Mouse (Mus musculus) c-Kit-positive CD71-negative TER-119-negative erythroid progenitor cells, embryonic 14.5 days (primary cell): ENCODE measurements around the gene Corin.

Experiments
- DNase-seq: peaks from one replicate; pipeline ENCODE4 v3.0.0-alpha.2; 2013; ENCODE audit warnings: low read depth

The Corin gene

DNA sequence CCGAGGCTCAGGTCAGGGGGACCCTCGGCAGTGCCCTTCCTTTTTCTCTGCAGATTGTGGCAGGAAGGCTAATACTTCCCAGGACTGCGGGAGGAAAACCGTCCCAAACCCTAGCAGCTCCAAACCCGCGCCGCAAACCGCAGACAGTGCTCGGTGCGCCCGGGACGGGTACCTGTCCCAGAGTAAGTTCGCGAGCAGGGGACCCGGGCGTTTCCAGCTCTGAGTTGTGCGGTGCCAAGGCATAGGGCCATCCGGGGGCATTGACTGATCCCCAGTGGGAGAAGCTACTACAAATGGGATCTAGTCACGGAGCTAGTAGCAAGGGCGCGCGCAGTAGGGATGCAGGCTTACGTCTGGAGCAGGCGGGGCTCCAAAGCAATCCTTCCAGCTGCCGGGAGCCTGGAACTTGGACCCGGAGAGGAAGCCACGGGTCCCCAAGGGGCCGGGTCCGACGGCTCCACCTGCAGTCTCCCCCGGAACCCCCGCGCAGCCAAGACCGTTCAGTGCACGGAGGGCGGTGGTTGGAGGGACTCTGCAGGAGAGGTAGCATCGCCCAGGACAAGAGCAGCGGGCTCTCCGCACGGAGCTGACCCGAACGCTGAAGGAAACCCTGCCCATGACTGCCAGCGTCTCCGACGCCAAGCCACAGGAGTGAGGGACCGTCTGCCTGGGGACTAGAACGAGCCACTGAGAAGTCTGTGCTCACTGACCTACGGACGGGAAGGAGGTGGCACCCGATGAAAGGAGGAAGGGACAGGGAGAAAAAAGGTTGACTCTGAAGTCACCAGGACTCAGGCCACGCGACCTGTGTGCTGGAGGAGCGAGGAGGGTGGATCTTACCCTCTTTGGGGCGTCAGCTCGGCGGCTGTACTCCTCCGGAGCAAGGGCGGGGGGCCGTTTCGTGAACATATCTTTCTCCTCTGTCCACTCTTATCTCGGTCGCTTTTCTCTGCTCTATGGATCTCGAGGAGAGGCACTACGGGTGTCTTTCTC is at the start of gene Corin:
TSS of gene Corin (minus strand) at position 943 of the 993 bp plus-strand sequence.
- DNase-seq: no peak

DNA sequence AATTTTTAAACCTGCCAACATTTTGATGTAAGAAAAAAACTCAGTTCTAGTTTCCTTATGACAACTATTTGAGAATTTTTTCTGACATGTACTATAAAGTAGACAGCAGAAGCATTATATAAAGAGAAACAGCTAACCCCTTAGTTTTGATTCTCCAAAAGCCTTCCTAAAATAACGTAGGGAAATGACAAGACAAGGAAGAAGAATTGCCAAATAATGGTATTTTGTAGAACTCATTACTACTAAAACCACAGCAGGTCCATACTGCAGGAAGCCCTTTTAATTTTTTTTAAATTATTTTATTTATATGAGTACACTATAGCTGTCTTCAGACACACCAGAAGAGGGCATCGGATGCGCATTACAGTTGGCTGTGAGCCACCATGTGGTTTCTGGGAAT is 46.9 kb upstream of the Corin start:
- DNase-seq: no peak

- no peak for DNase-seq
Observed at GRCm38 (mm10) chr5:72528896-72529295, 24.6 kb upstream of the Corin start.

DNA sequence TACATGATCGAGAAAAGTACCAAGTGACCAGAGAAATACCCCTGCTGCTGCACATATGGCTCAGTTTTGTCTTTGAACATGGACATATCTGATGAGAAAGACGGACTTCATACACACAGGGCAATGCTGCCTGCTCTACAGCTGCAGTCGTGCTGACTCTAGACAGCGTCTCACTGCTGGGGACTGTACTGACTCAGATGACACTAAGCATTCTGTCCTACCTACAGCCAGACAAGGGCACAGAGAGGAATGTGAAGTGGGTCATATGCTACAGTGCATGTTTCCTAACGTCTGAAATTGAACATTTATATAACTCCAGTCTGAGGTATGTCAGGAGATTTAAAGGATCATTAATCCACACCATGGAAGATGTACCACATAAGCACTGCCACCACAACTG is 9.5 kb upstream of the Corin start:
- DNase-seq: no peak

GRCm38 (mm10) chr5:72505740-72506139 is 1.5 kb upstream of the Corin start:
- peak; percentile 12 for DNase-seq

DNA sequence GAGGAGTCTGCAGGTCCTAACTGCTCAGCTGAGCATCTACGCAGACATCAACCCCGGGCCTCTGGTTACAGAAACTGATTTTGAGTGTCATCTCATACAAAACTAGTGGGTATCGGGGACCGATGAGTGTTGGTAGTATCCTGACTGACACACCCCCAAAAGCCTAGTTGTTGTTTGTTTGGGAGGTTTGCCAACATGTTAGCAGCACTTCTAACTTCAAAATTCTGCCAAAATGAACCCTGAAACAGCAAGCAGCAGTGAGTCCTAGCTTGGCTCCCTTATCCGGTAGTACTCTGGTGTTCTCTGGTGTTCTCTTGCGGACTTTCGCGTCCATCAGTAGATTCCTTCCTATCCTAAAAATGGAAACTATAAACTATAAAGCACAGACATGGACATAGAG is 1.5 kb downstream of the Corin start:
- no peak for DNase-seq

DNA sequence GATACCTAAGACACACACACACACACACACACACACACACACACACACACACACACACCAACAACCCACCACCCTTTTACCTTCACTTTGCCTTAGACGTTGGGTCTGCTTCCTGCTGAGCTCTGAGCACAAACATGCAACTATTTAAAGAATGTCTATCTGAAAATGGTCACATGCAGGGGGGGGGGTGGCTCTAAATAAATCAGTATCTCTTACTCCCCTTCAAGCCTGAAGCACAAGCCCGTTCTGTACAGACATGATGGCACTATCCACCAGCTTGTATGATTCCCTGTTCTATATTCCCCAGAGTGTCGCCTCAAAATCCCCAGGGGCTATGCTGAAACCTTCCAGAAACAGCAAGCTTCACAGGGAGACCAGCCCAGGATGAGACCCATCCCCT is 2.5 kb downstream of the Corin start:
- no peak for DNase-seq

DNA sequence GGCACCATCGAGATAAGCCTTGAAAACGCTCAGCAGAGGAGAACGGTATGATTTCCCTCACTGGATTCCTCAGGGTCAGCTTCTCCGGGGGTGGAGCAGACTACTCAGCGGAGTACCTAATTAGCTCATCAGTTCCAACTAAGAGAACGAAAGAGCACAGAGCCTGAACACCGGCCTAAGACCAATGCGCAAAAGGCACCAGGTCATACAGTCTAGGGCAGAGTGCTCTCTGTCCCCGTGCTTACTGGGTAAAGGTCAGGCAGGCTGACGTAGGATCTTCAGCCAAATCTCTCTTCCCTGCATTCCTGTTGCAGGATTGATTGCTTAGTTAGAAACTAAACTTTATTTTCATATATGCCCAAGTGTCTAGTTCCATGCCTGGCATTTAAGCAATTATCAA is 6.0 kb downstream of the Corin start:
- no peak for DNase-seq

- no peak for DNase-seq
Observed at GRCm38 (mm10) chr5:72496756-72497155, 7.5 kb downstream of the Corin start.

- DNase-seq: no peak
Observed at GRCm38 (mm10) chr5:72493906-72494305, 10.4 kb downstream of the Corin start.

DNA sequence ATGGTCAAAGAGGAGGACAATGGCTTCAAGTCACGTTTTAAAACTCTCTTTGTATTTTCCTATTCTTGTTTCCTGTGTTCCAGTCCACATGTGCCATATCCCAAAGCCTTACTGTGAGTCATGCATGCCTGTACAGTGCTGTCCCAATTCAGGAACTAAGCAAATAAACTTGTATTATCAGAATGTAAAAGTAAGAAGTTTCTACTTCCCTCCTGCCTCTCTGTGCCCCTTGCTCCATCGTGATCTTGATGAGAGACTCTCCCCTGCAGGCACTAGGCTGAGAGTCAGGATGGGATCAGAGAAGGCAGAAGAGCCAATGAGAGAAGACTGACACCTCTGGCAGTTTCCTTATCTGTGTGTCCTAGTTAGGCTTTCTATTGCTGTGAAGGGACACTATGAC is 13.0 kb downstream of the Corin start:
- no peak for DNase-seq

- DNase-seq: no peak
Observed at GRCm38 (mm10) chr5:72480456-72480855, 23.8 kb downstream of the Corin start.

DNA sequence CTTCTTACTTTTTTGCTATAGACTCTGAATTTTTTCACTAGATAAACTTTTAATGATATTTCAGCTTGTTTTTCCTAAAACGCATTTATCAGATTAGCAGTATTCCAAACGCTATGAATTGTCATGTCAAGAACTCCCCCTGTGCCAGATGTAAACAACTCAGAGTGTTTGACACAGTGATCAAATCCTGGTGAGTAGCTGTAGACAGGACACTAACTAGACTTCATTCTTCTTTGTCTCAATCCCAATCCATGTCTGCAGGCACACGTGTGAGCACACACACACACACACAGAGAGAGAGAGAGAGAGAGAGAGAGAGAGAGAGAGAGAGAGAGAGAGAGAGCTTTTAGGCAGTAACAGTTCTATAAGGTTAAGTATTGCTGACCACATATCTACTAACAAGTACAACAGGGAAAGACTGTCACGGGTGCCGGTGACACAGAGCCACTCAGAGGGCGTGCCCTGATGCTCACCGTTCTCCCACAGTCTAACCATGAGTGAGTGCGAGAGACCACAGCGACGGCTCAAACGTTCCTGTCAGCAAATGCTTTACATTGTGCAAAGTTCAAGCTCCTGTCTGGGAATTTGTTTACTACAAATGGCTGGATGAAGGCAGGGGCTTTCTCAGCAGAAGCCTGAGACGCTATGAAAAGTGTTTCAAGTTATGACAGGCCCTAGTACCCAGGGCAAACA is 31.8 kb downstream of the Corin start:
- no peak for DNase-seq

GRCm38 (mm10) chr5:72471746-72472145 is 32.5 kb downstream of the Corin start:
- no peak for DNase-seq

DNA sequence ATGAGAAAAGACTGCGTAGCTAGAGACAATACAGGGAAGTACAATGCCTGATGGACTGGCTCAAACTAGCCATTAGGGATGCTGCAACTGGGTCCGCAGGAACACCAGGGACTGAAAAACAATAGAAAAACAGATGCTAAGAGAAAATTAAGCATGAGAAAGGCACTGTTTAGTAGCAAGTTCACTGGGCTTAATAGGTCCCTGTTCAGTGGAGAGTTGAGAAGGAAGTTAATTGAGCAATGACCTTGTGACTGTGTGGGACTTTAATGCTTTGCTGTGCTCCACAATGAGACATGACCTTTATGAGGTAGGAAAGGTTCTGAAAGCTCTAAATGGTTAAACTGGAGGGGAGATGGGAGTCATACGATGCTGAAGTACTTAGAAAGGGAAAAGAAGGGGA is 39.3 kb downstream of the Corin start:
- no peak for DNase-seq

- no peak for DNase-seq
Observed at GRCm38 (mm10) chr5:72459374-72460112, 44.7 kb downstream of the Corin start.

DNA sequence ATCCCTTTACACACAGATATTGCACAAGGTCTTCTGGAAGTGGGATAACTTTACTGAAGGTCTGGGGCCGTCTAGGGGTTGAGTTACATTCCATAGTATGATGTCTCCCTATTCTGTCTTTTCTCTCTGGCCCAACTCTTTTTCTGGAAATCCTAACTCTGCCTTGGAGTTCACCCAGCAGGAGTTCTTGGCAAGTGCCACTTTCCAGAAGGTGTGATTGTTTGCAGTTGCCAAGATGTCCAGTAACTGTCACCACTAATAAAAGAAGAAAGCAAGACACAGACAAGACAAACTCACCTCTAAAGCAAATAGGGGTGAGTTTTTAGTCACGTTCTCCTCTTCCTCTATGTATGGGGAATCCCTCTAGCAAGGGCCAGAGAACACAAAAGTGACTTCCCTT is 50.6 kb downstream of the Corin start:
- DNase-seq: no peak

DNA sequence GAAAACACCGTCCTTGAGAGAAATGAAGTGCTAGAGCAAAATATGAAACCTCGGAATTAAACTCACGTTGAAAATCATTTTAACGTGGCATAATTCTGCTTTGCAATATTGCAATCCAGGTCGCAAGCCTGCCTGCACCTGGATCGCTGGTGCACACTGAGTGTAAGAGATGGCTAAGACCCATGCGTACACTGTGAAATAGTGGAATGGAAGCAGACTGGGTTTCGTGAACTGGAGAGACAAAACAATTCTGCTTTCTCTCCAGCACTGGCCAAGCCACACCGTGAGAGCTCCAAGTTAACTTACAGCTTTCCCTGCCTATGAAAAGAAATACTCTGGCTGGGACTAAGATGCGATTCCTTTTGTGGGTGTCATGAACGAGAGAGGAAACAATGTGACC is 51.1 kb downstream of the Corin start:
- DNase-seq: no peak

DNA sequence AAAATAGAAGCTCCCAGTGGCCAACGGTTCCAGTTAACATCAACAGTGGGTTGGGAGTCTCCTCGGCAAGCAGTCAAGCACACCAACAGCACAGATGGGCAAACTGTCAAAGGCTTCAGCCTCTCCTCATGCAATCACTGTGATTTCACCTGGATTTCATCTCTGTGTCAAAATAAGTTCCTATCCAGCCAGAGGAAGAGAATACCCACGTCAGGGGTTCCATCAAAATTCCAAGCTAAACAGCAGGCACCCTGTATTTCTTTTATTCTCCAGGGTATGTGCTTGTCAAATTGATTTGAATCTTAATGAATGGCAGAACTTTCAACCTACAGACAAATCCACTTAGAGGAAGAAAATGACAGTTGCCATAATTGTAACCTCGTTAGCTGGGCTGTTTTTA is 51.5 kb downstream of the Corin start:
- DNase-seq: no peak

DNA sequence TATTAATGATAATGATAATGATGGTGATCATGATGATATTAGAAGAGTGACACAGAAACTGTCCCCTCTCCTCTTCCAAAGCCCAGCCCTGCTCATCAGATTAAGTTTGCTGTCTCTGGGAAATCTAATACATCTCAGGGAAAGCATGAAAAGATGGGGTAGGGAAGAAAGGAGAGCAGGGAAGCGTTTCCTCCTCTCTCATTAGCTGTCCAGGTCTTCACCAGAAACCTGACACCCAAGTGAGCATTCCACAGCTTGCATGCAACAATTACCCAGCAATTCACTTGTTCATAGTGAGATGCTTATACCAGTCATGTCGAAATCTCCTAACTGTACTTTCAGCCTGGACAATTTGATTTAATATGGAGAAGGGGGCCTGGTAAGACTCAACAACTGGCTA is 55.4 kb downstream of the Corin start:
- DNase-seq: no peak

- DNase-seq: no peak
Observed at GRCm38 (mm10) chr5:72446104-72446503, 58.2 kb downstream of the Corin start.

DNA sequence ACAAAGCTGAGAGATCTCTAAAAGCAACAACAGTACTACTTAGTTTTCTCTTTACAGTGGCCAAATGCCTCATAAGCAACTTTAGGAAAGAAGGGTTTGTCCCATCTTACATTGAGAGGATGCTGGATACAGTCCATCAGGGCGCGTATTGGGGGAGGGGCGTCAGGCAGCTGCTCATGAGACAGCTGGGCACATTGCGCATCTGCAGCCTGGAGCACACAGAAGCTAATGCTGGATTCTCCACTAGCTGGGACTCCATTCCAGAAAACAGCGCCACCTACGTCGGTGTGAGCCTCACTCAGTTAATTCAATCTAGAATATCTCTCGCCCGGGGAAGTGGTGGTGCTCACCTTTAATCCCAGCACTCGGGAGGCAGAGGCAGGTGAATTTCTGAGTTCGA is 60.3 kb downstream of the Corin start:
- DNase-seq: no peak

DNA sequence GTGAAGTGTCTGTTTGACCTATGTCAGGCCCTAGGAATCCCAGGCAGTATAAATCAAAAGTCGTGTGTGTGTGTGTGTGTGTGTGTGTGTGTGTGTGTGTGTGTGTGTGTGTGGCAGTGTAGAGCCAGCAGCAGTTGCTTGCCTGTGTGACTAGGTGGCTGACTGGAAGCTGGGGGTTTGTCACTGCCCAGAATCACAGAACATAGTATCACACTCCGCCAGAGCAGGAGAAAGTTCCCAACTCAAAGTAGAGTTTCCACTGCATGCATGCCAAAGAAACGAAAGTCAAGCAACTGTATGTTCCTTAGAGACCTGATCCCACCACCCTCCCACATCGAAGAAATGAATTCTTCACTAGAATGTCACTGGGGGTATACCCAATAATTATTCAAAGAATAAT is 61.3 kb downstream of the Corin start:
- DNase-seq: no peak
